Mouse (Mus musculus): Measurements from ENCODE around the gene Slc16a2.

DNA sequence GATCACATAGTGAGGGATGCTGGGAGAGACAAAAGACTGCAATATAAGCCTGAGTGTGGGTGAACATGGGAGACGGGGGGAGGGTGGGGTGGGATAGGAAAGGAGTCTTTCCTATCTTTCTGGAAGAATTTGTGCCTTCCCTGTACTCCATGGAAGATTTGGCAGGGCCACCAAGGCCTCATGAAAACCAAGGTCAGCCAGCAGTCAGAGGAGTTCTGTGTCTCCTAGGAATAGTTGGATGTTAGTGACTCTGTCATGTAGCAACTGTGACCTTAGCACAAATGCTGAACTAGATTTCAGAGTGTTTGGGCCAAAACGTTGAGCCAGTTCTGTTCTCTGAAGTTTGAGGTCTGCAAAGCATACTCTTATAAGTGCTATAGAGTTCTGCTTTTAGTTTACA, 36.1 kb downstream of the Slc16a2 start:
- TF ChIP-seq CTCF (IDR thresholded peaks at IDR 0.05; ENCODE audit: borderline replicate concordance, insufficient read depth, low read length) (no peak), POLR2A (IDR thresholded peaks at IDR 0.05; ENCODE audit: low read depth, low read length) (no peak)
